Mouse (Mus musculus): Measurements from ENCODE around the gene Olfr1162. TPM values are rescaled to one million over a fixed set of nuclear protein-coding genes. Genes with fewer than 3 reads are reported as not detected.
"Not testable (repeated sequence)": the region's sequence is repeated elsewhere in the genome, so short reads cannot be mapped to it uniquely, and the experiment has no call there.

Gene Olfr1162
- total RNA-seq (2021): not detected
- long read RNA-seq, experiment 1: 0 reads
- long read RNA-seq, experiment 2: 0 reads

DNA sequence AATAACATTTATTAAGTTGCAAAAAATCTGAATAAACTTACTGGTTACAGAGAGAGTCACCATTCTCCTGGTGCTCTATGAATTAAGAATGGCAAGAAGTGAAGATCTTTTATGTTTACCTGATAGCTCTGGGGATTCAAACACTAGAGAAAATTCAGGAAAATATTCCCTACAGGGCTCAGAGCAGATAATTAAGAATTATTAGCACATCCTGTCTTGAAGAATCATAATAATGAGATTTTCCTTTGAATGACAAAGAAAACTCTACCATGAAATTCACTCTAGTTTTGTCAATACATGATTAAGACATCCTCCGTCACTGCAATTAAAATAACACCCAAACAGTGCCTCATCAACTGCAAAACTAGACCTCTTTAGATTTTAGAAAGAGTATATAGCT lies at the start of gene Olfr1162:
Gene Olfr1162 (minus strand): TSS at position 101 of the 400 bp plus-strand sequence.
- no peak for DNase-seq (ENCODE audit: low spot score in 2 of 2)

DNA sequence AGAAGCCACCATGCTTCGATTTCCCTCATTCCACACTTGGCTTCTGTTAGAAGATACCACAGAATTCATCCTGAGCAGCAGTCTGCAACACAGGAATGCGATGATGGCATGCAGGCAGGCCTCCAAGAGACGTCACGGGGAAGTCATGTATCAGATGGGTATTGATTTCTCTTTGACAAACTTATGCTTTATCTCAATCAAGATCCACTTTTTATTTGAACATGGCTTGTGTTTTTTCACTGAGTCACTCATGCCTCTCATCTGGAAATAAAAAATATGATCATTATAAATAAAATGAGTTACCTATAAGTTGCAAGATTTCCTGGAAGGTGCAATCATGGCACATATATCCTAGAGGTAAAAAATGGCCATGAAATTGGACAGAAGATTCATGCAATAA lies 42.9 kb upstream of the Olfr1162 start, which contains the start of gene Olfr1164:
Gene Olfr1164 (minus strand): TSS at position 101 of the 400 bp plus-strand sequence.
- DNase-seq (ENCODE audit: low spot score in 2 of 2): no peak

DNA sequence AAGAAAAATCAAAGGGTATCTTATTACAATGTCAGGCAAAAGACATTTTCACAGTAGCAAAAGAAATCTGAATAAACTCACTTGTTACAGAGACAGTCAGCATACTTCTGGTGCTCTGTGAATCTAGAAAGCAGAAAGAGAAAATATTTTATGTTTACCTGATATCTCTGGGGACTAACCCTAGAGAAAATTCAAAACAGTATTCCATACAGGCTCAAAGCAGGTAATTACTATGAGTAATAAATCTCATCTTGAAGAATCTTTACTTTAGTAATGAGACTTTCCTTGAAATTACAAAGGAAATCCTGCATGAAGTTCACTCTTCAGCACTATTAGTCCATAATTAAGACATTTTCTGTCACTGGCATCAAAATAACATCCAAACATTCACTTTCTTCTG lies 20.8 kb upstream of the Olfr1162 start, which contains the start of gene Olfr1163:
Gene Olfr1163 (minus strand): TSS at position 101 of the 400 bp plus-strand sequence.
- no peak for DNase-seq (ENCODE audit: low spot score in 2 of 2)

DNA sequence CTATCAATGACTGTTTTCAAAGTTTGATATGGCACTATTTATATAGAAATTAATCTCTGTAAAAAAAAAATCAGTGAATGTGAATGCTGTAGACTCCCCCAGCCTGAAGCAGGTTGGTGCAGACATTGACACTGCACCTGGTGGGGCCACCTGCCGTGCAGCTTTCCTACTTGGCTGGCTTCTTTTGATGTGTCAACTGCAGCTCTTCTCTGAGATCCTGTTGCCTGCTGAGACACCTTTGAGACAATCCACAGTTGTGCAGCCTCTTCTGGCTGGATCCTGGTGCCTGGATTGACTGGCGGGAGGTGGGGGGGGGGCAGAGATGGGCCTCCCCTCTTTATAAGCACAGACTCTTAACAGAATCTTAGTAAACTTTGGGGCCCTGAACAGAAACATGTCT lies 12.7 kb upstream of the Olfr1162 start:
- DNase-seq (ENCODE audit: low spot score in 2 of 2): no peak

DNA sequence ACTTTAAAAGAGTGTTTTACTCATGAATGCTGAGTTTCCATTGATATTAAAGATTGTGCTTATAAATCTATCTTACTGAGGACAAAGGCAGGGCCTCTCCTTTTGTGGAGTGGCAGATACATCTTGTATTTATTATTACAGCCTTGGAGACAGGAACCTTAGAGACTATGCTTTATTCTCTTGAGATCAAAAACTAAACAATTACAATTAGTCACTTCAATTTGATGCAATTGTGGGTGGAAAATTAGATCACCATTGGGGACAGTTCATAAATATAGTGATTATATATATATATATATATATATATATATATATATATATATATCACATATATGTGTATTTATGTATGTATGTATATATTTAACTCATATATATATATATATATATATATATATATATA lies 13.3 kb downstream of the Olfr1162 start, which contains the start of gene Olfr73:
Gene Olfr73 (minus strand): TSS at position 101 of the 400 bp plus-strand sequence.
- DNase-seq (ENCODE audit: low spot score in 2 of 2): no peak

DNA sequence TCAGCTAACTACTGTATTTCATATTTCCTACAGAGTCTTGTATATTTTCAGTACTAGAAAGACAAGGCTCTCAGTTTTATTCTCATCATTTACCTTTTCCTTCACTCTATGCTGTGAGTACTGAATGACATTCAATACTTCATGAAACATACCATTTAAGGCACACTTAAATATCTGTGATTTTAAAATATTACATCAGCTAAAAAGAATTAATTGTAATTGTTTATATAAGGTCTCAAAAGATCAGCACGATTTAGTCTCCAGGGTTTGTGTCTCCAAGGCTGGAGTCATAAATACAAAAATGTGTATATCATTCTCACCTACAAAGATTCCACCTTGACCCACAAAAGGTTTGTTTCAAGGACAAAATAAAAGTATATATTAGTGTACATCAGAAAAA lies 28.5 kb downstream of the Olfr1162 start, which contains the start of gene Olfr1161:
Gene Olfr1161 (plus strand): TSS at position 301 of the 400 bp plus-strand sequence.
- DNase-seq (ENCODE audit: low spot score in 2 of 2): not testable (repeated sequence)

DNA sequence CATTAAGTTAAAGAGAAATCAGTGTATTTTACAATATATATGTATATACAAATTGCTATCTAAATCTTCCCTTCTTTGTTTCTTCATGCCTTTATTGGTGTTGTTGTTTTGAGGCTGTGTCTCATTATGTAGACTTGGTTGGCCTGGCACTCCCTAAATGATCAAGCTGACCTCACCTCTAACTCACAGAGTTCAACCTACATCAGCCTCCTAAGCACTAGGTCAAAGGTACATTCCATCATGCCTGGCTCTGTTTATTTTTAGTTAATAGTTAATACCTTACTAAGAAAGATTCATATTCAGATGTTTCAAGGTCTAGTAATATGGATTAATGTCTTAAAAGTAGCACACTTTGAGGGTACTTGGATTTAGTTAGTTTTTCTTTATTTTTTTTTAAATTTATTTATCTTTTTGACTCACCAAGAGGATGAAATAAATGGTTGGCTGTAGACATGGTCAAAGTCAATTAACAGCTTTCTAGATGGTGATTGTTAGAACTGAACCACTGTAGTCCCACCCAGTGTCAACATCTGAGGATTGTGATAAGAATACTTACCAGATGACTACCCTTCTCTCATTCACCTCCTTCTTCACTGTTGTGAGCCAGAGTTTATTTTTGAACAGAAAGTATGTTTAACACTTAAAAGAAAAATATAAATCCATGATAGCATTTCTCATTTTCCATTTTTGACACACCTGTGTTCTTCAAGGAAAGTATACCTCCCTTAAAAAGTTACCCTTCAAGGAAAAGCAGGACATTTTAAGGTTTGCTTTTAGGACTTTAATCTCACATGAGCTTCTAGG lies 43.2 kb downstream of the Olfr1162 start, which contains the start of gene Olfr1160:
Gene Olfr1160 (minus strand): TSS at position 754 of the 804 bp plus-strand sequence.
- DNase-seq (ENCODE audit: low spot score in 2 of 2): no peak

Other genes starting within 250 kb of the Olfr1162 start
- gene Olfr1145, start 241.3 kb downstream of the Olfr1162 start, total RNA-seq (2021): not detected
- not detected for gene Olfr1148, start 220.6 kb downstream of the Olfr1162 start, total RNA-seq (2021)
- gene Olfr1150-ps1, start 207.1 kb downstream of the Olfr1162 start, total RNA-seq (2021): not detected
- gene Olfr1151, start 195.3 kb downstream of the Olfr1162 start, total RNA-seq (2021): not detected
- not detected for gene Olfr1152, start 184.6 kb downstream of the Olfr1162 start, total RNA-seq (2021)
- gene Olfr1153, start 156.2 kb downstream of the Olfr1162 start, total RNA-seq (2021): not detected
- gene Olfr1154, start 146.0 kb downstream of the Olfr1162 start, total RNA-seq (2021): not detected
- gene Olfr1155, start 106.0 kb downstream of the Olfr1162 start, total RNA-seq (2021): not detected
- not detected for gene Olfr1156, start 98.0 kb downstream of the Olfr1162 start, total RNA-seq (2021)
- gene Olfr1157, start 82.8 kb downstream of the Olfr1162 start, total RNA-seq (2021): not detected
- gene Olfr74, start 76.5 kb downstream of the Olfr1162 start, total RNA-seq (2021): not detected
- gene Olfr1158, start 61.0 kb downstream of the Olfr1162 start, total RNA-seq (2021): not detected
- not detected for gene Olfr1160, start 42.9 kb downstream of the Olfr1162 start, total RNA-seq (2021)
- gene Olfr1161, start 28.4 kb downstream of the Olfr1162 start, total RNA-seq (2021): not detected
- gene Olfr73, start 13.4 kb downstream of the Olfr1162 start, total RNA-seq (2021): not detected
- gene Olfr1163, start 20.7 kb upstream of the Olfr1162 start, total RNA-seq (2021): not detected
- not detected for gene Olfr1164, start 42.8 kb upstream of the Olfr1162 start, total RNA-seq (2021)
- gene Olfr1166, start 77.1 kb upstream of the Olfr1162 start, total RNA-seq (2021): not detected
- gene Olfr1167, start 104.1 kb upstream of the Olfr1162 start, total RNA-seq (2021): not detected
- gene Olfr1168, start 130.8 kb upstream of the Olfr1162 start, total RNA-seq (2021): not detected
- not detected for gene Olfr1170, start 177.2 kb upstream of the Olfr1162 start, total RNA-seq (2021)
- gene Olfr1173, start 228.7 kb upstream of the Olfr1162 start, total RNA-seq (2021): not detected

Data from layer of hippocampus, postnatal 14 days (tissue).